Mouse (Mus musculus) lung, embryonic 14.5 days (tissue): ENCODE measurements at regions not wholly inside any gene's neighbourhood (a gene's known extent, or its start where the extent isn't known, plus 50 kb on each side); places are given as distances from the start of the nearest gene placed in this dataset.
"Not testable (repeated sequence)": the region's sequence is repeated elsewhere in the genome, so short reads cannot be mapped to it uniquely, and the experiment has no call there.

Source experiments
- ATAC-seq: fragments of 200-750 bp; cut with Nextera tagmentation; 2 replicates; pipeline ENCODE4 v1.8.0; 2017; ENCODE audit warnings: mild to moderate bottlenecking, moderate TSS enrichment, moderate library complexity; ENCODE audit not compliant: insufficient read depth
- DNase-seq: peaks from one replicate; pipeline ENCODE4 v3.0.0-alpha.2; 2015
- H3K27ac ChIP-seq: fragments of 300-500 bp; sonication (generic); 2 replicates; pipeline ENCODE4 v1.5.1; 2014; ENCODE audit warnings: low read depth, mild to moderate bottlenecking, moderate library complexity
- H3K27me3 ChIP-seq: fragments of 300-500 bp; sonication (generic); 2 replicates; pipeline ENCODE4 v1.6.1; 2014; ENCODE audit warnings: low read length, control low read depth; ENCODE audit not compliant: insufficient read depth
- H3K36me3 ChIP-seq: fragments of 300-500 bp; sonication (generic); 2 replicates; pipeline ENCODE4 v1.6.1; 2014; ENCODE audit warnings: control low read depth; ENCODE audit not compliant: insufficient read depth
- H3K4me1 ChIP-seq: fragments of 300-500 bp; sonication (generic); 2 replicates; pipeline ENCODE4 v1.6.1; 2014; ENCODE audit warnings: antibody characterized with exemption, control low read depth; ENCODE audit not compliant: insufficient read depth
- H3K4me2 ChIP-seq: fragments of 300-500 bp; sonication (generic); 2 replicates; pipeline ENCODE4 v1.6.1; 2014; ENCODE audit warnings: mild to moderate bottlenecking
- H3K4me3 ChIP-seq: fragments of 300-500 bp; sonication (generic); 2 replicates; pipeline ENCODE4 v1.5.1; 2014; ENCODE audit warnings: low read depth, low read length
- H3K9ac ChIP-seq: fragments of 300-500 bp; sonication (generic); 2 replicates; pipeline ENCODE4 v1.6.1; 2014
- H3K9me3 ChIP-seq: fragments of 300-500 bp; sonication (generic); 2 replicates; pipeline ENCODE4 v1.6.1; 2016; ENCODE audit warnings: low read depth, low read length, control low read depth
- CTCF ChIP-seq: IDR thresholded peaks from 2 replicates; pipeline ENCODE4 v1.5.1; 2016; ENCODE audit warnings: antibody characterized with exemption, low read depth
- WGBS: fragments of 180-500 bp; shearing (Covaris S2); extraction: QIAGEN DNeasy Blood & Tissue Kit; methylation state at CpG from one replicate; pipeline ENCODE4 v1.1.7; 2014; 5-methylcytosine and 5-hydroxymethylcytosine counted together

- no peaks in the 10 kb centered on the region for H3K36me3 ChIP-seq
- 44% methylated on average over 7 of the region's 7 CpGs for WGBS
- ATAC-seq (no peak), DNase-seq (no peak)
- H3K9me3 ChIP-seq, result no peaks in the 10 kb centered on the region
- TF ChIP-seq CTCF, result no peak
- no peak overlapping the region for H3K27ac ChIP-seq
- H3K9ac ChIP-seq, result no peak overlapping the region
- H3K4me2 ChIP-seq, result no peak overlapping the region
- no peaks in the 10 kb centered on the region for H3K4me1 ChIP-seq
- H3K27me3 ChIP-seq, result no peaks in the 10 kb centered on the region
- no peak overlapping the region for H3K4me3 ChIP-seq
Measured at GRCm38 (mm10) chr13:44663730-44664129, 65.5 kb upstream of the Jarid2 start.

GRCm38 (mm10) chr13:44669761-44670160, 59.5 kb upstream of the Jarid2 start:
- Histone ChIP-seq H3K9me3 (no peaks in the 10 kb centered on the region), H3K36me3 (no peaks in the 10 kb centered on the region), H3K4me2 (no peak overlapping the region), H3K9ac (no peak overlapping the region), H3K4me1 (0 out of 2 replicates have a peak, but pooled peaks cover 3% of the 10 kb centered on the region), H3K27ac (no peak overlapping the region), H3K4me3 (no peak overlapping the region), H3K27me3 (no peaks in the 10 kb centered on the region; the same call in 1 of the 2 replicates)
- ATAC-seq (no peak), DNase-seq (no peak)
- TF ChIP-seq CTCF, result no peak
- 68% methylated on average over 6 of the region's 6 CpGs for WGBS

GRCm38 (mm10) chr13:44673337-44673966, 55.8 kb upstream of the Jarid2 start:
- H3K4me2 ChIP-seq, result peak overlapping the region; percentile 54
- no peaks in the 10 kb centered on the region; the same call in 1 of the 2 replicates for H3K27me3 ChIP-seq
- 0 out of 2 replicates have a peak overlapping the region, but pooled peaks have one; percentile 13 for H3K9ac ChIP-seq
- no peaks in the 10 kb centered on the region for H3K9me3 ChIP-seq
- no peaks in the 10 kb centered on the region for H3K36me3 ChIP-seq
- DNase-seq, result peak; percentile 31
- H3K4me3 ChIP-seq, result peak overlapping the region; percentile 6; the same call in 1 of the 2 replicates
- WGBS, result 4% methylated on average over 20 of the region's 20 CpGs
- 0 out of 2 replicates have a peak, but pooled peaks cover 3% of the 10 kb centered on the region for H3K4me1 ChIP-seq
- no peak for ATAC-seq
- no peak for TF ChIP-seq CTCF
- H3K27ac ChIP-seq, result no peak overlapping the region

GRCm38 (mm10) chr13:44673967-44674357, 55.3 kb upstream of the Jarid2 start:
- H3K9ac ChIP-seq, result no peak overlapping the region
- H3K4me2 ChIP-seq, result peak overlapping the region; percentile 54
- ATAC-seq, result no peak
- no peaks in the 10 kb centered on the region for H3K36me3 ChIP-seq
- no peaks in the 10 kb centered on the region for H3K9me3 ChIP-seq
- no peak overlapping the region for H3K27ac ChIP-seq
- no peak for DNase-seq
- peak overlapping the region; percentile 6; the same call in 1 of the 2 replicates for H3K4me3 ChIP-seq
- H3K27me3 ChIP-seq, result no peaks in the 10 kb centered on the region; the same call in 1 of the 2 replicates
- WGBS, result 11% methylated on average over 12 of the region's 12 CpGs
- no peak for TF ChIP-seq CTCF
- 0 out of 2 replicates have a peak, but pooled peaks cover 3% of the 10 kb centered on the region for H3K4me1 ChIP-seq

GRCm38 (mm10) chr13:44674926-44675650, 54.2 kb upstream of the Jarid2 start:
- no peaks in the 10 kb centered on the region for H3K9me3 ChIP-seq
- no peak overlapping the region for H3K9ac ChIP-seq
- no peak for TF ChIP-seq CTCF
- 0 out of 2 replicates have a peak, but pooled peaks cover 3% of the 10 kb centered on the region for H3K4me1 ChIP-seq
- no peaks in the 10 kb centered on the region; the same call in 1 of the 2 replicates for H3K27me3 ChIP-seq
- no peak overlapping the region for H3K4me2 ChIP-seq
- no peak overlapping the region for H3K4me3 ChIP-seq
- H3K36me3 ChIP-seq, result no peaks in the 10 kb centered on the region
- ATAC-seq, result no peak
- no peak for DNase-seq
- WGBS, result 66% methylated on average over 8 of the region's 8 CpGs
- H3K27ac ChIP-seq, result no peak overlapping the region

GRCm38 (mm10) chr13:44676041-44676440, 53.2 kb upstream of the Jarid2 start:
- no peak overlapping the region for H3K27ac ChIP-seq
- DNase-seq (no peak), ATAC-seq (no peak)
- H3K36me3 ChIP-seq, result no peaks in the 10 kb centered on the region
- no peak overlapping the region for H3K4me3 ChIP-seq
- H3K4me2 ChIP-seq, result no peak overlapping the region
- WGBS, result 71% methylated on average over 6 of the region's 6 CpGs
- no peaks in the 10 kb centered on the region; the same call in 1 of the 2 replicates for H3K27me3 ChIP-seq
- TF ChIP-seq CTCF, result no peak
- no peaks in the 10 kb centered on the region for H3K9me3 ChIP-seq
- H3K4me1 ChIP-seq, result 0 out of 2 replicates have a peak, but pooled peaks cover 3% of the 10 kb centered on the region
- H3K9ac ChIP-seq, result no peak overlapping the region

GRCm38 (mm10) chr13:44678121-44678520, 51.2 kb upstream of the Jarid2 start:
- 0 out of 2 replicates have a peak, but pooled peaks cover 3% of the 10 kb centered on the region for H3K4me1 ChIP-seq
- ATAC-seq, result no peak
- H3K9ac ChIP-seq, result no peak overlapping the region
- H3K27ac ChIP-seq, result no peak overlapping the region
- H3K4me2 ChIP-seq, result no peak overlapping the region
- H3K4me3 ChIP-seq, result no peak overlapping the region
- no peak for DNase-seq
- no peaks in the 10 kb centered on the region; the same call in 1 of the 2 replicates for H3K27me3 ChIP-seq
- no peaks in the 10 kb centered on the region for H3K36me3 ChIP-seq
- WGBS, result 76% methylated on average over 3 of the region's 3 CpGs
- H3K9me3 ChIP-seq, result no peaks in the 10 kb centered on the region
- no peak for TF ChIP-seq CTCF

- H3K9ac ChIP-seq, H3K27ac ChIP-seq, H3K36me3 ChIP-seq, H3K9me3 ChIP-seq, ATAC-seq, DNase-seq, H3K4me1 ChIP-seq, H3K4me3 ChIP-seq, H3K4me2 ChIP-seq, H3K27me3 ChIP-seq: not testable (repeated sequence)
- 96% methylated on average over 7 of the region's 7 CpGs for WGBS
Measured at GRCm38 (mm10) chr13:44679457-44679856, 49.8 kb upstream of the Jarid2 start.
